Mouse (Mus musculus) midbrain, embryonic 12.5 days (tissue): ENCODE data around the gene Chpf. TPM values are rescaled to one million over a fixed set of nuclear protein-coding genes. Genes with fewer than 3 reads are reported as not detected.

Experiments
- ATAC-seq: fragments of 200-750 bp; cut with Nextera tagmentation; 2 replicates; pipeline ENCODE4 v1.8.0; 2017; ENCODE audit warnings: low read depth, moderate TSS enrichment, moderate library complexity; ENCODE audit not compliant: low FRiP score
- H3K27ac ChIP-seq: fragments of 300-500 bp; sonication (generic); replicated peaks from 2 replicates; pipeline ENCODE4 v1.5.1; 2016; ENCODE audit warnings: mild to moderate bottlenecking
- H3K27me3 ChIP-seq: fragments of 300-500 bp; sonication (generic); 2 replicates; pipeline ENCODE4 v1.6.1; 2016; ENCODE audit warnings: mild to moderate bottlenecking
- H3K36me3 ChIP-seq: fragments of 300-500 bp; sonication (generic); 2 replicates; pipeline ENCODE4 v1.6.1; 2016
- H3K4me1 ChIP-seq: fragments of 300-500 bp; sonication (generic); 2 replicates; pipeline ENCODE4 v1.6.1; 2016
- H3K4me2 ChIP-seq: fragments of 300-500 bp; sonication (generic); replicated peaks from 2 replicates; pipeline ENCODE4 v1.6.1; 2016; ENCODE audit warnings: mild to moderate bottlenecking, moderate library complexity
- H3K4me3 ChIP-seq: fragments of 300-500 bp; sonication (generic); 2 replicates; pipeline ENCODE4 v1.5.1; 2016; ENCODE audit warnings: mild to moderate bottlenecking
- H3K9ac ChIP-seq: fragments of 300-500 bp; sonication (generic); replicated peaks from 2 replicates; pipeline ENCODE4 v1.6.1; 2016; ENCODE audit warnings: mild to moderate bottlenecking, moderate library complexity
- H3K9me3 ChIP-seq: fragments of 300-500 bp; sonication (generic); 2 replicates; pipeline ENCODE4 v1.6.1; 2016; ENCODE audit warnings: mild to moderate bottlenecking
- WGBS: fragments of 180-500 bp; shearing (Covaris S2); methylation state at CpG from one replicate; pipeline ENCODE4 v1.1.7; 2016; 5-methylcytosine and 5-hydroxymethylcytosine counted together
- polyA plus RNA-seq: library from polyadenylated mRNA; unstranded; fragments of >200 nt; fragmentation: Nextera tagmentation; extraction: Ambion mirVana; gene quantifications from 2 replicates; pipeline ENCODE4 v1.2.1, GENCODE M21; 2016

Gene Chpf
- polyA plus RNA-seq, 1 experiment from 2014 or later = 36.3 TPM

GRCm38 (mm10) chr1:75476441-75476840 lies 2.7 kb downstream of the Chpf start:
- Histone ChIP-seq H3K9ac (no peak overlapping the region), H3K27me3 (peaks cover 16% of the 10 kb centered on the region), H3K9me3 (no peaks in the 10 kb centered on the region), H3K4me3 (no peak overlapping the region), H3K36me3 (peaks cover 51% of the 10 kb centered on the region), H3K27ac (peak overlapping the region; percentile 56; the same call in 1 of the 2 replicates), H3K4me2 (0 out of 2 replicates have a peak overlapping the region, but pooled peaks have one; percentile 4), H3K4me1 (peaks cover 32% of the 10 kb centered on the region)
- ATAC-seq = no peak
- WGBS = 92% methylated on average over 11 of the region's 11 CpGs

- peaks cover 12% of the 10 kb centered on the region for H3K4me1 ChIP-seq
- no peaks in the 10 kb centered on the region for H3K9me3 ChIP-seq
- H3K36me3 ChIP-seq = peaks cover 33% of the 10 kb centered on the region
- H3K27me3 ChIP-seq = peaks cover 30% of the 10 kb centered on the region
- no peak overlapping the region for H3K4me3 ChIP-seq
- no peak overlapping the region for H3K27ac ChIP-seq
- 84% methylated on average over 17 of the region's 17 CpGs for WGBS
- no peak overlapping the region for H3K9ac ChIP-seq
- no peak overlapping the region for H3K4me2 ChIP-seq
- ATAC-seq = no peak
Observed at GRCm38 (mm10) chr1:75469287-75469825, 9.8 kb downstream of the Chpf start.

GRCm38 (mm10) chr1:75467215-75467927 lies 11.7 kb downstream of the Chpf start:
- Histone ChIP-seq H3K9me3 (no peaks in the 10 kb centered on the region), H3K4me2 (0 out of 2 replicates have a peak overlapping the region, but pooled peaks have one; percentile 13), H3K27ac (peak overlapping the region; percentile 61), H3K27me3 (peaks cover 35% of the 10 kb centered on the region), H3K9ac (no peak overlapping the region), H3K36me3 (peaks cover 14% of the 10 kb centered on the region; the same call in 1 of the 2 replicates), H3K4me3 (no peak overlapping the region), H3K4me1 (peaks cover 19% of the 10 kb centered on the region)
- peak; percentile 67 for ATAC-seq
- WGBS = 6% methylated on average over 14 of the region's 14 CpGs

GRCm38 (mm10) chr1:75463652-75464204 lies 15.4 kb downstream of the Chpf start:
- Histone ChIP-seq H3K4me1 (peaks cover 26% of the 10 kb centered on the region), H3K36me3 (no peaks in the 10 kb centered on the region), H3K27ac (peak overlapping the region; percentile 81), H3K9me3 (no peaks in the 10 kb centered on the region), H3K4me2 (0 out of 2 replicates have a peak overlapping the region, but pooled peaks have one; percentile 0), H3K9ac (peak overlapping the region; percentile 24; the same call in 1 of the 2 replicates), H3K4me3 (no peak overlapping the region), H3K27me3 (peaks cover 52% of the 10 kb centered on the region)
- 54% methylated on average over 5 of the region's 5 CpGs for WGBS
- ATAC-seq = peak; percentile 53

- no peak overlapping the region for H3K9ac ChIP-seq
- H3K4me1 ChIP-seq = peaks cover 34% of the 10 kb centered on the region
- no peak overlapping the region for H3K4me2 ChIP-seq
- no peaks in the 10 kb centered on the region for H3K36me3 ChIP-seq
- H3K27ac ChIP-seq = peak overlapping the region; percentile 54
- WGBS = 14% methylated on average over 1 of the region's 1 CpGs
- ATAC-seq = no peak
- no peak overlapping the region for H3K4me3 ChIP-seq
- peaks cover 42% of the 10 kb centered on the region for H3K27me3 ChIP-seq
- no peaks in the 10 kb centered on the region for H3K9me3 ChIP-seq
Observed at GRCm38 (mm10) chr1:75462636-75463035, 16.5 kb downstream of the Chpf start.

GRCm38 (mm10) chr1:75460297-75460696 lies 18.8 kb downstream of the Chpf start:
- Histone ChIP-seq H3K4me3 (no peak overlapping the region), H3K27ac (no peak overlapping the region), H3K36me3 (no peaks in the 10 kb centered on the region), H3K9ac (no peak overlapping the region), H3K9me3 (no peaks in the 10 kb centered on the region), H3K4me2 (no peak overlapping the region), H3K4me1 (peaks cover 51% of the 10 kb centered on the region), H3K27me3 (peaks cover 45% of the 10 kb centered on the region)
- ATAC-seq = no peak
- 76% methylated on average over 7 of the region's 7 CpGs for WGBS

GRCm38 (mm10) chr1:75458789-75459684 lies 20.1 kb downstream of the Chpf start:
- peak overlapping the region; percentile 57 for H3K4me2 ChIP-seq
- peaks cover 58% of the 10 kb centered on the region for H3K4me1 ChIP-seq
- peaks cover 45% of the 10 kb centered on the region for H3K27me3 ChIP-seq
- 19% methylated on average over 23 of the region's 23 CpGs for WGBS
- H3K9me3 ChIP-seq = no peaks in the 10 kb centered on the region
- peak overlapping the region; percentile 46; the same call in 1 of the 2 replicates for H3K9ac ChIP-seq
- H3K36me3 ChIP-seq = no peaks in the 10 kb centered on the region
- H3K27ac ChIP-seq = peak overlapping the region; percentile 76
- H3K4me3 ChIP-seq = peak overlapping the region; percentile 35
- ATAC-seq = no peak

- Histone ChIP-seq H3K27me3 (peaks cover 50% of the 10 kb centered on the region), H3K4me2 (peak overlapping the region; percentile 57), H3K9ac (peak overlapping the region; percentile 46), H3K27ac (peak overlapping the region; percentile 76), H3K36me3 (no peaks in the 10 kb centered on the region), H3K4me3 (peak overlapping the region; percentile 35), H3K4me1 (peaks cover 51% of the 10 kb centered on the region), H3K9me3 (no peaks in the 10 kb centered on the region)
- under 1% methylated on average over 42 of the region's 42 CpGs for WGBS
- peak; percentile 68 for ATAC-seq
Observed at GRCm38 (mm10) chr1:75458025-75458788, 20.9 kb downstream of the Chpf start.

GRCm38 (mm10) chr1:75457710-75458024 lies 21.4 kb downstream of the Chpf start:
- Histone ChIP-seq H3K27me3 (peaks cover 51% of the 10 kb centered on the region), H3K4me1 (peaks cover 55% of the 10 kb centered on the region), H3K4me3 (peak overlapping the region; percentile 18; the same call in 1 of the 2 replicates), H3K4me2 (peak overlapping the region; percentile 57), H3K9me3 (no peaks in the 10 kb centered on the region), H3K36me3 (no peaks in the 10 kb centered on the region), H3K27ac (peak overlapping the region; percentile 76), H3K9ac (peak overlapping the region; percentile 46; the same call in 1 of the 2 replicates)
- 1% methylated on average over 9 of the region's 10 CpGs for WGBS
- ATAC-seq = peak; percentile 13

- Histone ChIP-seq H3K4me2 (peak overlapping the region; percentile 57), H3K4me1 (peaks cover 57% of the 10 kb centered on the region), H3K36me3 (no peaks in the 10 kb centered on the region), H3K27ac (peak overlapping the region; percentile 76), H3K4me3 (peak overlapping the region; percentile 18; the same call in 1 of the 2 replicates), H3K9ac (no peak overlapping the region), H3K27me3 (peaks cover 55% of the 10 kb centered on the region), H3K9me3 (no peaks in the 10 kb centered on the region)
- WGBS = 7% methylated on average over 14 of the region's 14 CpGs
- no peak for ATAC-seq
Observed at GRCm38 (mm10) chr1:75456746-75457564, 22.2 kb downstream of the Chpf start.
